ENCODE assay signal across 11 mouse cellular contexts in genomic region chr1:131335604-131336003, GRCm38 (mm10). TPM values are rescaled to one million over a fixed set of nuclear protein-coding genes. Genes with fewer than 3 reads are reported as not detected.
DNase-seq lines count a peak whose midpoint lies in the region; ATAC-seq and TF ChIP-seq lines count a peak whose summit lies in the region.
"Had no signal": no experiment of that assay in that cellular context is flagged by ENCODE, and none has a peak within 500 bp of the region (broad histone marks: within the 10 kb centered on the region; RNA-seq: fewer than 3 reads in every experiment).

No protein-coding gene starts in this region.

- TF ChIP-seq CTCF in liver, postnatal 0 days (IDR thresholded peaks at IDR 0.05; ENCODE audit: low read depth): no peak
- no peak for TF ChIP-seq CTCF in cerebellum, adult 2 months (IDR thresholded peaks at IDR 0.05; ENCODE audit: borderline replicate concordance, insufficient read depth, low read depth, low read length)

- no peak overlapping the region for H3K4me3 ChIP-seq in forebrain, embryonic 13.5 days
- H3K4me3 ChIP-seq in forebrain, embryonic 12.5 days (replicated peaks): no peak overlapping the region
- H3K4me3 ChIP-seq in liver, postnatal 0 days (ENCODE audit: low read depth, low read length): no peak overlapping the region
- no peak overlapping the region for H3K4me3 ChIP-seq in cerebellum, adult 2 months (replicated peaks; ENCODE audit: insufficient read depth, low read depth, low read length)

- WGBS in forebrain, embryonic 13.5 days: 43% methylated on average over 3 of the region's 3 CpGs
- 66% methylated on average over 3 of the region's 3 CpGs for WGBS in forebrain, embryonic 12.5 days
- WGBS in liver, postnatal 0 days (ENCODE audit: insufficient replicate concordance): 76% methylated on average over 3 of the region's 3 CpGs
- WGBS in cerebellum, adult 2 months: 9% methylated on average over 3 of the region's 3 CpGs

- TF ChIP-seq POLR2A in cerebellum, adult 2 months (IDR thresholded peaks at IDR 0.05; ENCODE audit: borderline replicate concordance, insufficient read depth, low read length): no peak

- no peak overlapping the region; the same call in 1 of the 2 replicates for H3K9ac ChIP-seq in forebrain, embryonic 13.5 days
- no peak overlapping the region for H3K9ac ChIP-seq in forebrain, embryonic 12.5 days
- H3K9ac ChIP-seq in liver, postnatal 0 days (replicated peaks): no peak overlapping the region

- TF ChIP-seq EP300 in liver, postnatal 0 days (IDR thresholded peaks at IDR 0.05; ENCODE audit: low read depth): no peak

- H3K4me2 ChIP-seq in forebrain, embryonic 13.5 days: no peak overlapping the region
- H3K4me2 ChIP-seq in forebrain, embryonic 12.5 days: no peak overlapping the region
- H3K4me2 ChIP-seq in liver, postnatal 0 days (ENCODE audit: low read depth, low read length): no peak overlapping the region

- no peaks in the 10 kb centered on the region for H3K9me3 ChIP-seq in forebrain, embryonic 13.5 days (replicated peaks)
- no peaks in the 10 kb centered on the region for H3K9me3 ChIP-seq in forebrain, embryonic 12.5 days
- H3K9me3 ChIP-seq in liver, postnatal 0 days (ENCODE audit: low read length): no peaks in the 10 kb centered on the region

- peak overlapping the region; percentile 59 for H3K27ac ChIP-seq in forebrain, embryonic 13.5 days
- H3K27ac ChIP-seq in forebrain, embryonic 12.5 days: no peak overlapping the region
- H3K27ac ChIP-seq in liver, postnatal 0 days (ENCODE audit: low read depth): no peak overlapping the region
- no peak overlapping the region; the same call in 1 of the 2 replicates for H3K27ac ChIP-seq in cerebellum, adult 2 months (ENCODE audit: insufficient read depth, low read length)
- H3K27ac ChIP-seq: macrophage had no signal

- H3K4me1 ChIP-seq in forebrain, embryonic 13.5 days: peaks cover 15% of the 10 kb centered on the region
- peaks cover 6% of the 10 kb centered on the region; the same call in 1 of the 2 replicates for H3K4me1 ChIP-seq in forebrain, embryonic 12.5 days
- H3K4me1 ChIP-seq in liver, postnatal 0 days (ENCODE audit: insufficient read depth): no peaks in the 10 kb centered on the region
- peaks cover 10% of the 10 kb centered on the region; the same call in 1 of the 2 replicates for H3K4me1 ChIP-seq in cerebellum, adult 2 months (ENCODE audit: control insufficient read depth, insufficient read depth, low read length)

- peak; percentile 23 for DNase-seq in liver
- DNase-seq in liver, postnatal 0 days: no peak
- peak; percentile 84 to 90 for DNase-seq in cerebellum, adult 2 months
- DNase-seq in kidney, postnatal 36 days: peak; percentile 37 to 71
- no peak for DNase-seq in c-Kit-positive CD71-positive TER-119-positive erythroid progenitor cells, embryonic 14.5 days (ENCODE audit: low spot score)
- no peak for DNase-seq in lung, postnatal 36 days
- DNase-seq: thymus, postnatal 4 days had no signal

- ATAC-seq in forebrain, embryonic 13.5 days: no peak
- no peak for ATAC-seq in forebrain, embryonic 12.5 days (ENCODE audit: low FRiP score)
- no peak for ATAC-seq in liver, postnatal 0 days
- ATAC-seq: activated CD4-positive, CD25-positive, alpha-beta regulatory T cell, adult 4 months had no signal

- H3K27me3 ChIP-seq in forebrain, embryonic 13.5 days: no peaks in the 10 kb centered on the region
- no peaks in the 10 kb centered on the region for H3K27me3 ChIP-seq in forebrain, embryonic 12.5 days
- no peaks in the 10 kb centered on the region for H3K27me3 ChIP-seq in liver, postnatal 0 days (ENCODE audit: insufficient read depth, low read length)
- no peaks in the 10 kb centered on the region for H3K27me3 ChIP-seq in cerebellum, adult 2 months (ENCODE audit: control insufficient read depth, insufficient read depth, low read length)

- H3K36me3 ChIP-seq in forebrain, embryonic 13.5 days (ENCODE audit: poor library complexity, severe bottlenecking): peaks cover 34% of the 10 kb centered on the region
- peaks cover 15% of the 10 kb centered on the region for H3K36me3 ChIP-seq in forebrain, embryonic 12.5 days (replicated peaks)
- peaks cover 16% of the 10 kb centered on the region for H3K36me3 ChIP-seq in liver, postnatal 0 days (replicated peaks; ENCODE audit: insufficient read depth, low read length)

RNA-seq across cellular contexts. Expression of gene Ikbke, which starts 56.2 kb away (rescaled TPM):
- polyA plus RNA-seq in forebrain, embryonic 13.5 days (2015; fragmentation: Nextera tagmentation; extraction: Ambion mirVana): 0.21 and 0.39 TPM in 2 replicates
- polyA plus RNA-seq in forebrain, embryonic 12.5 days (2016; fragmentation: Nextera tagmentation; extraction: Ambion mirVana): 0.72 and 0.88 TPM in 2 replicates
- 3.9 and 4.4 TPM in 2 replicates for polyA plus RNA-seq in liver, postnatal 0 days (2015; fragmentation: Nextera tagmentation; extraction: Ambion mirVana)
- 1.5 and 1.8 TPM in 2 replicates for polyA plus RNA-seq in cerebellum, adult 2 months (2012; rRNA removed)

Comparison
In these comparisons a context has a peak if more than half of its experiments do, and no peak if none do; other contexts are left out.
1. DNase-seq: peak in liver (single experiment), cerebellum, adult 2 months (2 of 2) and kidney, postnatal 36 days (2 of 2); none in liver, postnatal 0 days (single experiment), c-Kit-positive CD71-positive TER-119-positive erythroid progenitor cells, embryonic 14.5 days (single experiment) and lung, postnatal 36 days (single experiment).